Mouse (Mus musculus) CH12.LX (cell line): ENCODE results near the gene Atg5. TPM values are rescaled to one million over a fixed set of nuclear protein-coding genes. Genes with fewer than 3 reads are reported as not detected.

Experiments used
- DNase-seq: peaks from one replicate; pipeline ENCODE4 v3.0.0-alpha.2; 2013; ENCODE audit errors: extremely low read depth
- H3K27ac ChIP-seq: 2 replicates; pipeline ENCODE4 v1.5.1; 2012; ENCODE audit warnings: low read depth, mild to moderate bottlenecking, control low read depth, moderate library complexity; ENCODE audit not compliant: insufficient read depth
- H3K27me3 ChIP-seq: replicated peaks from 2 replicates; pipeline ENCODE3; 2012; ENCODE audit warnings: inconsistent platforms
- H3K36me3 ChIP-seq, 2 experiments: replicated peaks in 1 of 2; 2 replicates each; pipeline versions ENCODE3 to v1.6.1; 2012; ENCODE audit warnings: inconsistent platforms in 1 of 2, low read length in 1 of 2, mild to moderate bottlenecking in 1 of 2, mixed read lengths in 1 of 2, moderate library complexity in 1 of 2; ENCODE audit not compliant: control insufficient read depth in 1 of 2, insufficient read depth in 1 of 2
- H3K4me1 ChIP-seq, 2 experiments: 2 replicates each; pipeline ENCODE4 v1.6.1; 2012; ENCODE audit warnings: inconsistent platforms in 1 of 2, moderate library complexity in 1 of 2; ENCODE audit not compliant: insufficient read depth in 2 of 2, control insufficient read depth in 1 of 2
- H3K4me2 ChIP-seq: 2 replicates; pipeline ENCODE4 v1.6.1; 2012; ENCODE audit warnings: low read depth, mild to moderate bottlenecking, control low read depth; ENCODE audit not compliant: poor library complexity, insufficient read depth, severe bottlenecking
- H3K4me3 ChIP-seq, 3 experiments: fragments of 150-350 bp in 1 of 3; sonication (generic) in 1 of 3; replicated peaks in 1 of 3; 2 replicates each; pipeline versions ENCODE3 to v1.5.1; 2011 to 2012; ENCODE audit warnings: low read depth in 2 of 3, low read length in 2 of 3, mild to moderate bottlenecking in 2 of 3, moderate library complexity in 2 of 3, control low read depth in 1 of 3, improper control_type of control experiment in 1 of 3, inconsistent platforms in 1 of 3, mixed read lengths in 1 of 3; ENCODE audit not compliant: poor library complexity in 1 of 3
- H3K79me2 ChIP-seq: replicated peaks from 2 replicates; pipeline ENCODE4 v1.6.1; 2012; ENCODE audit warnings: mild to moderate bottlenecking, moderate library complexity; ENCODE audit not compliant: control insufficient read depth, poor library complexity, insufficient read depth, severe bottlenecking; ENCODE audit errors: extremely low read depth
- H3K9ac ChIP-seq: 2 replicates; pipeline ENCODE4 v1.6.1; 2012; ENCODE audit warnings: low read depth, mild to moderate bottlenecking, control low read depth, moderate library complexity; ENCODE audit not compliant: insufficient read depth
- H3K9me3 ChIP-seq: replicated peaks from 2 replicates; pipeline ENCODE3; 2012; ENCODE audit warnings: low read length, inconsistent platforms, mixed read lengths
- CHD1 ChIP-seq: IDR thresholded peaks from 2 replicates; pipeline ENCODE4 v1.6.1; 2012; ENCODE audit warnings: low read depth, low read length, improper control_type of control experiment, inconsistent platforms
- CTCF ChIP-seq, 2 experiments: IDR thresholded peaks in 1 of 2; conservative IDR thresholded peaks in 1 of 2; 2 replicates each; pipeline ENCODE4 v1.5.1; 2011 to 2012; ENCODE audit warnings: low read depth in 2 of 2, low read length in 2 of 2, improper control_type of control experiment in 1 of 2, inconsistent platforms in 1 of 2, mild to moderate bottlenecking in 1 of 2, moderate library complexity in 1 of 2
- ELF1 ChIP-seq: IDR thresholded peaks from 2 replicates; pipeline ENCODE4 v1.6.1; 2014; ENCODE audit warnings: low read depth, mild to moderate bottlenecking, inconsistent platforms, low read length, improper control_type of control experiment
- ETS1 ChIP-seq: conservative IDR thresholded peaks from 2 replicates; pipeline ENCODE4 v1.6.1; 2012; ENCODE audit warnings: low read depth, mild to moderate bottlenecking, inconsistent platforms, low read length, improper control_type of control experiment, moderate library complexity
- GABPA ChIP-seq: IDR thresholded peaks from 2 replicates; pipeline ENCODE4 v1.6.1; 2012; ENCODE audit warnings: low read depth, low read length, improper control_type of control experiment, inconsistent platforms; ENCODE audit not compliant: insufficient replicate concordance
- IRF4 ChIP-seq: IDR thresholded peaks from 2 replicates; pipeline ENCODE4 v1.6.1; 2014; ENCODE audit warnings: low read depth, mild to moderate bottlenecking, inconsistent platforms, low read length, improper control_type of control experiment
- MAX ChIP-seq: IDR thresholded peaks from 2 replicates; pipeline ENCODE4 v1.6.1; 2011; ENCODE audit warnings: low read length, improper control_type of control experiment
- MAZ ChIP-seq: IDR thresholded peaks from 2 replicates; pipeline ENCODE4 v1.6.1; 2012; ENCODE audit warnings: low read depth, mild to moderate bottlenecking, inconsistent platforms, low read length, improper control_type of control experiment, moderate library complexity
- MEF2A ChIP-seq: IDR thresholded peaks from 2 replicates; pipeline ENCODE4 v1.6.1; 2014; ENCODE audit warnings: low read depth, mild to moderate bottlenecking, inconsistent platforms, low read length, improper control_type of control experiment, borderline replicate concordance
- MXI1 ChIP-seq: IDR thresholded peaks from 2 replicates; pipeline ENCODE4 v1.6.1; 2011; ENCODE audit warnings: mild to moderate bottlenecking, low read depth, low read length, improper control_type of control experiment
- MYC ChIP-seq: IDR thresholded peaks from 2 replicates; pipeline ENCODE4 v1.6.1; 2011; ENCODE audit warnings: low read depth, mild to moderate bottlenecking, improper control_type of control experiment, low read length
- NELFE ChIP-seq: IDR thresholded peaks from 2 replicates; pipeline ENCODE4 v1.6.1; 2011; ENCODE audit warnings: low read depth, low read length, improper control_type of control experiment
- NRF1 ChIP-seq: IDR thresholded peaks from 2 replicates; pipeline ENCODE4 v1.6.1; 2014; ENCODE audit warnings: low read depth, mild to moderate bottlenecking, inconsistent platforms, low read length, improper control_type of control experiment, moderate library complexity
- PAX5 ChIP-seq: IDR thresholded peaks from 2 replicates; pipeline ENCODE4 v1.6.1; 2012; ENCODE audit warnings: low read length, inconsistent platforms, mixed read lengths
- RAD21 ChIP-seq: IDR thresholded peaks from 2 replicates; pipeline ENCODE4 v1.6.1; 2011; ENCODE audit warnings: low read depth, mild to moderate bottlenecking, low read length, improper control_type of control experiment, moderate library complexity
- RCOR1 ChIP-seq: conservative IDR thresholded peaks from 2 replicates; pipeline ENCODE4 v1.6.1; 2012; ENCODE audit warnings: low read depth, mild to moderate bottlenecking, inconsistent platforms, low read length, improper control_type of control experiment
- SIN3A ChIP-seq: IDR thresholded peaks from 2 replicates; pipeline ENCODE4 v1.6.1; 2012; ENCODE audit warnings: low read length, improper control_type of control experiment, inconsistent platforms
- SMC3 ChIP-seq: IDR thresholded peaks from 2 replicates; pipeline ENCODE4 v1.6.1; 2011; ENCODE audit warnings: low read depth, low read length, improper control_type of control experiment
- UBTF ChIP-seq: IDR thresholded peaks from 2 replicates; pipeline ENCODE4 v1.6.1; 2012; ENCODE audit warnings: low read depth, mild to moderate bottlenecking, inconsistent platforms, low read length, improper control_type of control experiment, moderate library complexity
- USF1 ChIP-seq: IDR thresholded peaks from 2 replicates; pipeline ENCODE4 v1.6.1; 2014; ENCODE audit warnings: low read depth, mild to moderate bottlenecking, inconsistent platforms, low read length, improper control_type of control experiment
- ZKSCAN1 ChIP-seq: IDR thresholded peaks from 2 replicates; pipeline ENCODE4 v1.6.1; 2012; ENCODE audit warnings: low read depth, inconsistent platforms, low read length, improper control_type of control experiment, borderline replicate concordance
- ZNF384 ChIP-seq: IDR thresholded peaks from 2 replicates; pipeline ENCODE4 v1.6.1; 2012; ENCODE audit warnings: low read depth, low read length, improper control_type of control experiment, inconsistent platforms
- dilution Hi-C: fragments of 300-500 bp; cut with MboI; formaldehyde crosslinking; loops from 2 replicates; pipeline ENCODE4 v1.14.3; 2020; ENCODE audit warnings: low sequenced_read_pairs; ENCODE audit not compliant: extremely low pct_unique_long_range_greater_than_20kb, extremely low pct_ligation_motif_present
- in situ Hi-C: fragments of 300-500 bp; cut with MboI; formaldehyde crosslinking; loops from 3 replicates; pipeline ENCODE4 v1.14.3; 2019; ENCODE audit warnings: low sequenced_read_pairs, low pct_ligation_motif_present, low pct_unique_long_range_greater_than_20kb, mixed read lengths
- polyA plus RNA-seq: library from polyadenylated mRNA; unstranded; fragments of >175 nt; gene quantifications from 2 replicates; pipeline ENCODE4 v1.2.1, GENCODE M21; 2012; ENCODE audit warnings: low read depth; ENCODE audit not compliant: insufficient read length
- total RNA-seq, 2 experiments: library from RNA; depleted of rRNA; stranded (reverse); fragments of 300-350 nt in 1 of 2; fragments of >200 nt in 1 of 2; gene quantifications; 2 replicates each; pipeline ENCODE4 v1.2.3; 2012 to 2014

The Atg5 gene
- total and polyA plus RNA-seq, 3 experiments = 15.6 to 47.5 (median 34.7) TPM

GRCm38 (mm10) chr10:44390286-44390685 lies 122.1 kb downstream of the Atg5 start:
- dilution Hi-C loops (no loop called here), in situ Hi-C loops (no loop called here)
- H3K4me2 ChIP-seq = no peak overlapping the region
- H3K27ac ChIP-seq = no peak overlapping the region
- H3K79me2 ChIP-seq = no peaks in the 10 kb centered on the region
- H3K4me1 ChIP-seq = peaks cover 7 to 22% of the 10 kb centered on the region in 2 experiments
- no peak overlapping the region for H3K9ac ChIP-seq
- no peaks in the 10 kb centered on the region for H3K27me3 ChIP-seq
- no peaks in the 10 kb centered on the region for H3K36me3 ChIP-seq
- no peak for DNase-seq
- H3K4me3 ChIP-seq = no peak overlapping the region
- TF ChIP-seq RCOR1 (no peak), NRF1 (no peak), MEF2A (no peak), GABPA (no peak), CTCF (conservative IDR thresholded peaks at IDR 0.05 in 1 of 2, IDR thresholded peaks at IDR 0.05 in 1 of 2; ENCODE audit: low read depth in 2 of 2, low read length in 2 of 2) (no peak), SIN3A (no peak), NELFE (no peak), ZNF384 (no peak), MXI1 (no peak), UBTF (no peak)
- H3K9me3 ChIP-seq = no peaks in the 10 kb centered on the region

- no peaks in the 10 kb centered on the region for H3K9me3 ChIP-seq
- no peak for DNase-seq
- no peaks in the 10 kb centered on the region for H3K27me3 ChIP-seq
- TF ChIP-seq SMC3 (no peak), NRF1 (no peak), ZKSCAN1 (no peak), ZNF384 (no peak), ETS1 (no peak), RCOR1 (no peak), ELF1 (no peak), MYC (no peak), RAD21 (no peak), USF1 (no peak), MAX (no peak), CHD1 (no peak), CTCF (conservative IDR thresholded peaks at IDR 0.05 in 1 of 2, IDR thresholded peaks at IDR 0.05 in 1 of 2; ENCODE audit: low read depth in 2 of 2, low read length in 2 of 2) (no peak), IRF4 (no peak), MAZ (no peak), NELFE (no peak), PAX5 (no peak)
- H3K9ac ChIP-seq = no peak overlapping the region
- no peak overlapping the region for H3K4me3 ChIP-seq
- in situ Hi-C loops = no loop called here
- H3K27ac ChIP-seq = no peak overlapping the region
- H3K4me2 ChIP-seq = no peak overlapping the region
- peaks cover 7 to 22% of the 10 kb centered on the region in 2 experiments for H3K4me1 ChIP-seq
- H3K36me3 ChIP-seq = no peaks in the 10 kb centered on the region
- no peaks in the 10 kb centered on the region for H3K79me2 ChIP-seq
- dilution Hi-C loops = no loop called here
These were observed 123.5 kb downstream of the Atg5 start for GRCm38 (mm10) chr10:44391509-44392290.
